Mouse (Mus musculus): ENCODE data around the gene Olfr566. TPM values are rescaled to one million over a fixed set of nuclear protein-coding genes. Genes with fewer than 3 reads are reported as not detected.

The Olfr566 gene
- total RNA-seq (2012; rRNA removed) (not detected in 2 replicates), total RNA-seq (2014; rRNA removed) (not detected in 2 replicates), polyA plus RNA-seq (2012; ENCODE audit: insufficient read length, low read depth) (not detected in 2 replicates)

DNA sequence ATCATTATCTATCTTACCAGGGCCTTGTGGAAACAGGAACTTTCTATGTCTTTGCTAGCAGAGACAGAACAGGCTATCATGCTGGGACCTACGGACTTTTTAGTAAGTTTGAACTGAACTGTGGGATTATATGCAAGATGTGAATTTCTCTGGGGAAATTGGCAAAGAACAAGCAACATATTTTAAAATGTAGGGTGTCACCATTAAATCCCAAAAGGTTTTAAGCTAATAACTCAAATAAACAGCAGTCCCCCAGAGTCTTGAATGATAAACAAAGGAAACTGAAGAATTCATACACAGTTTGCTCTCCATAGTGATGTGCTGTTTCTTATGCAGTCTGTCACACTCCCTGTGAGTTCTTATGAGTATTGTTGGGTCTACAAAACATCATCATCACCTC, at the start of gene Olfr566:
TSS of gene Olfr566 (minus strand) at position 101 of the 400 bp plus-strand sequence.
- Histone ChIP-seq H3K9ac (ENCODE audit: insufficient read depth, low read depth) (no peak within 1 kb of the TSS), H3K9me3 (replicated peaks; ENCODE audit: low read length) (no peaks in the 10 kb centered on the region), H3K4me3 (replicated peaks in 1 of 3; ENCODE audit: low read depth in 2 of 3, low read length in 2 of 3, poor library complexity in 1 of 3) (no peak within 1 kb of the TSS), H3K79me2 (replicated peaks; ENCODE audit: control insufficient read depth, extremely low read depth, insufficient read depth, poor library complexity, severe bottlenecking) (no peaks in the 10 kb centered on the region), H3K4me2 (ENCODE audit: insufficient read depth, low read depth, poor library complexity, severe bottlenecking) (peak within 1 kb of the TSS; percentile 70), H3K36me3 (replicated peaks in 1 of 2; ENCODE audit: control insufficient read depth in 1 of 2, insufficient read depth in 1 of 2, low read length in 1 of 2) (no peaks in the 10 kb centered on the region), H3K27me3 (replicated peaks) (no peaks in the 10 kb centered on the region), H3K27ac (ENCODE audit: insufficient read depth, low read depth) (no peak within 1 kb of the TSS), H3K4me1 (ENCODE audit: control insufficient read depth in 1 of 2, insufficient read depth in 2 of 2) (no peaks in the 10 kb centered on the region)
- TF ChIP-seq JUN (IDR thresholded peaks at IDR 0.05; ENCODE audit: insufficient read depth, low read depth, low read length) (no peak), TCF12 (IDR thresholded peaks at IDR 0.05; ENCODE audit: low read depth, low read length) (no peak), EP300 (IDR thresholded peaks at IDR 0.05; ENCODE audit: low read length) (no peak), MYC (IDR thresholded peaks at IDR 0.05; ENCODE audit: low read depth, low read length) (no peak), RCOR1 (conservative IDR thresholded peaks at IDR 0.05; ENCODE audit: low read depth, low read length) (no peak), POLR2A (IDR thresholded peaks at IDR 0.05; ENCODE audit: low read depth, low read length) (no peak), UBTF (IDR thresholded peaks at IDR 0.05; ENCODE audit: low read depth, low read length) (no peak), ZNF384 (IDR thresholded peaks at IDR 0.05; ENCODE audit: low read depth, low read length) (no peak), IRF4 (IDR thresholded peaks at IDR 0.05; ENCODE audit: low read depth, low read length) (no peak), TBP (conservative IDR thresholded peaks at IDR 0.05; ENCODE audit: low read depth, low read length) (no peak), MAX (IDR thresholded peaks at IDR 0.05; ENCODE audit: low read length) (no peak), PAX5 (IDR thresholded peaks at IDR 0.05; ENCODE audit: low read length) (no peak)
- no peak for DNase-seq (ENCODE audit: extremely low read depth)
- dilution Hi-C loops (cut with MboI; ENCODE audit: extremely low pct_ligation_motif_present, extremely low pct_unique_long_range_greater_than_20kb, low sequenced_read_pairs): no loop called here
- in situ Hi-C loops (cut with MboI; ENCODE audit: low pct_ligation_motif_present, low pct_unique_long_range_greater_than_20kb, low sequenced_read_pairs): no loop called here

DNA sequence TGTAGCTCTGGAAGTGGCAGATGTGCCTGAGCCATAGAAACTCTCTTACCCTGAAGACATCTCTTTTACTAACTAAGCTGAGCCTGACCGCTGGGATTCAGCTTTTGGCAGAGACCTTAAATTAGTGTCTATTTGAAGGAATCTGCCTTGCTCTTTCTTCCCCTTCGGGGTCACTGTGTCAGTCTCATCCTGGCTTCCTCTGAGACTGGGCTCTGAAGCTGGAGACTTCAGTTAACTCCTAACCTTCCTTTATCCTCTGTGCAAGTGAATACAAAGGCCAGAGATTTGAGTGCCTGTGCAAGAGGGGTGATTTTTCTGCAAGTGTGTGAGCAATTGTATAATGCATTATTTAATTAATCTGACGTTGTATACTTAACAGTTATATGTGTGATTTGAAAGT, 32.2 kb upstream of the Olfr566 start, which contains the start of gene Olfr569:
TSS of gene Olfr569 (minus strand) at position 101 of the 400 bp plus-strand sequence.
- DNase-seq (ENCODE audit: extremely low read depth): no peak
- Histone ChIP-seq H3K36me3 (replicated peaks in 1 of 2; ENCODE audit: control insufficient read depth in 1 of 2, insufficient read depth in 1 of 2, low read length in 1 of 2) (no peaks in the 10 kb centered on the region), H3K27me3 (replicated peaks) (no peaks in the 10 kb centered on the region), H3K4me3 (replicated peaks in 1 of 3; ENCODE audit: low read depth in 2 of 3, low read length in 2 of 3, poor library complexity in 1 of 3) (no peak within 1 kb of the TSS), H3K4me1 (ENCODE audit: control insufficient read depth in 1 of 2, insufficient read depth in 2 of 2) (no peaks in the 10 kb centered on the region), H3K79me2 (replicated peaks; ENCODE audit: control insufficient read depth, extremely low read depth, insufficient read depth, poor library complexity, severe bottlenecking) (no peaks in the 10 kb centered on the region), H3K27ac (ENCODE audit: insufficient read depth, low read depth) (no peak within 1 kb of the TSS), H3K9me3 (replicated peaks; ENCODE audit: low read length) (no peaks in the 10 kb centered on the region), H3K9ac (ENCODE audit: insufficient read depth, low read depth) (no peak within 1 kb of the TSS), H3K4me2 (ENCODE audit: insufficient read depth, low read depth, poor library complexity, severe bottlenecking) (no peak within 1 kb of the TSS)
- in situ Hi-C loops (cut with MboI; ENCODE audit: low pct_ligation_motif_present, low pct_unique_long_range_greater_than_20kb, low sequenced_read_pairs) (no loop called here), dilution Hi-C loops (cut with MboI; ENCODE audit: extremely low pct_ligation_motif_present, extremely low pct_unique_long_range_greater_than_20kb, low sequenced_read_pairs) (no loop called here)
- TF ChIP-seq KAT2A (IDR thresholded peaks at IDR 0.05; ENCODE audit: insufficient replicate concordance, low read length) (no peak), SIN3A (IDR thresholded peaks at IDR 0.05; ENCODE audit: low read length) (no peak), MAFK (IDR thresholded peaks at IDR 0.05; ENCODE audit: insufficient replicate concordance, low read length) (no peak), POLR2A (IDR thresholded peaks at IDR 0.05; ENCODE audit: low read depth, low read length) (no peak), ETS1 (conservative IDR thresholded peaks at IDR 0.05; ENCODE audit: low read depth, low read length) (no peak), RCOR1 (conservative IDR thresholded peaks at IDR 0.05; ENCODE audit: low read depth, low read length) (no peak), GABPA (IDR thresholded peaks at IDR 0.05; ENCODE audit: insufficient replicate concordance, low read depth, low read length) (no peak), MEF2A (IDR thresholded peaks at IDR 0.05; ENCODE audit: borderline replicate concordance, low read depth, low read length) (no peak), CHD2 (IDR thresholded peaks at IDR 0.05; ENCODE audit: low read length) (no peak), CHD1 (IDR thresholded peaks at IDR 0.05; ENCODE audit: low read depth, low read length) (no peak), MYC (IDR thresholded peaks at IDR 0.05; ENCODE audit: low read depth, low read length) (no peak)
